Mouse (Mus musculus): ENCODE measurements around the gene Ip6k1. TPM values are rescaled to one million over a fixed set of nuclear protein-coding genes. Genes with fewer than 3 reads are reported as not detected.
A peak's percentile ranks its signal among the peaks of the same experiment; 100 is the strongest.

Gene Ip6k1
- total and polyA plus RNA-seq, 3 experiments = 31.8 to 59.1 (median 37.2) TPM

DNA sequence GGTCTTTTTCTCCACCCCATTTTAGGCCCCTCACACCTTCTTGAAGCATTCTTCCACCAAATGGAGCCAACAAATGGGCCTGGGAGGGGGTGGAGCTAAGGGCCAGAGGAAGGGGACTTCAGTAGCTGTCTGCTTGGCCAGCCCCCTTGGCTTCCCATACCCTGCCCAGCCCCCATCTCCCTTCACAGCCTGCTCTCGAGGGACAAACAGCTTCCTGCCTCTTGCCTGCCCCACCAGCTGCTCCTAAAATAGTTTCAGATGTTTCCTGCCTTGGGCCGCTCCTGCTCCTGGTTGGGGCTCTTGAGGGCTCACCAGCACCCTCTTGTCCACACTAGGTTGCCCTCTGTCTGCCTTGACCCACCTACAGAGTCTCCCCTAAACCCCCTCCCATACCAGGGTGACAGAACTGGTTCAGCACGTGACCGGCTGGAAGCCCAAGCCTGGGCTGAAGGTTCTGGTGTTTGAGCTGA is 18.8 kb upstream of the Ip6k1 start (continued):
- TF ChIP-seq EP300 (IDR thresholded peaks at IDR 0.05; ENCODE audit: low read depth in 1 of 2, low read length in 2 of 2) = peak in 1 of 2 experiments; percentile 39; a peak in 2 of 4 replicates
- TF ChIP-seq USF1 (IDR thresholded peaks at IDR 0.05; ENCODE audit: low read depth, low read length) = peak; percentile 82
- TF ChIP-seq MAZ (IDR thresholded peaks at IDR 0.05; ENCODE audit: low read depth, low read length) = peak; percentile 17; the same call in 1 of the 2 replicates
- TF ChIP-seq HCFC1 (IDR thresholded peaks at IDR 0.05; ENCODE audit: low read depth, low read length) = no peak
- TF ChIP-seq NRF1 (IDR thresholded peaks at IDR 0.05; ENCODE audit: insufficient read depth, low read depth, low read length, poor library complexity, severe bottlenecking) = no peak
- no peak for TF ChIP-seq SIN3A (IDR thresholded peaks at IDR 0.05; ENCODE audit: low read length)

GRCm38 (mm10) chr9:107984052-107984753 is 18.1 kb upstream of the Ip6k1 start:
- TF ChIP-seq GABPA (IDR thresholded peaks at IDR 0.05; ENCODE audit: low read depth, low read length) (no peak), CHD2 (IDR thresholded peaks at IDR 0.05; ENCODE audit: low read length) (no peak), POLR2A (IDR thresholded peaks at IDR 0.05; ENCODE audit: control insufficient read depth in 1 of 2, insufficient read depth in 1 of 2, low read depth in 1 of 2, low read length in 2 of 2, poor library complexity in 1 of 2) (0 out of 4 replicates have a peak, but pooled peaks of 1 of the 2 experiments have one; percentile 24), RAD21 (IDR thresholded peaks at IDR 0.05; ENCODE audit: low read depth, low read length) (no peak), BHLHE40 (IDR thresholded peaks at IDR 0.05; ENCODE audit: borderline replicate concordance, low read depth, low read length) (no peak), USF2 (IDR thresholded peaks at IDR 0.05; ENCODE audit: borderline replicate concordance in 1 of 2, insufficient read depth in 1 of 2, low read depth in 1 of 2, low read length in 2 of 2) (no peak), CHD1 (IDR thresholded peaks at IDR 0.05; ENCODE audit: low read depth, low read length) (no peak), USF1 (IDR thresholded peaks at IDR 0.05; ENCODE audit: low read depth, low read length) (no peak), MYC (IDR thresholded peaks at IDR 0.05; ENCODE audit: low read depth, low read length) (0 out of 2 replicates have a peak, but pooled peaks have one; percentile 25), MAX (IDR thresholded peaks at IDR 0.05; ENCODE audit: low read length) (no peak), TBP (IDR thresholded peaks at IDR 0.05; ENCODE audit: low read depth, low read length) (no peak), ZNF384 (IDR thresholded peaks at IDR 0.05; ENCODE audit: low read depth, low read length) (no peak), POLR2AphosphoS5 (IDR thresholded peaks at IDR 0.05; ENCODE audit: borderline replicate concordance, low read depth, low read length) (no peak), MEF2A (IDR thresholded peaks at IDR 0.05; ENCODE audit: extremely low read depth, insufficient replicate concordance, low read depth, low read length, poor library complexity, severe bottlenecking) (no peak), UBTF (IDR thresholded peaks at IDR 0.05; ENCODE audit: borderline replicate concordance, insufficient read depth, low read depth, low read length) (no peak; the same call in 1 of the 2 replicates), SIN3A (IDR thresholded peaks at IDR 0.05; ENCODE audit: low read length) (no peak)
- Histone ChIP-seq H3K4me3 (ENCODE audit: control insufficient read depth in 1 of 2, insufficient read depth in 1 of 2, low read depth in 2 of 2, low read length in 2 of 2) (peak overlapping the region; percentile 72 to 91), H3K4me1 (ENCODE audit: control insufficient read depth in 1 of 2, insufficient read depth in 2 of 2, low read length in 2 of 2) (peaks cover 33 to 50% of the 10 kb centered on the region in 2 experiments), H3K27ac (ENCODE audit: control insufficient read depth, low read depth, low read length) (peak overlapping the region; percentile 94), H3K79me2 (ENCODE audit: control insufficient read depth, insufficient read depth, low read length, poor library complexity) (peaks cover 33% of the 10 kb centered on the region), H3K9me3 (replicated peaks; ENCODE audit: insufficient read depth, low read length) (no peaks in the 10 kb centered on the region), H3K9ac (ENCODE audit: control insufficient read depth, low read depth, low read length, poor library complexity, severe bottlenecking) (peak overlapping the region; percentile 88), H3K27me3 (ENCODE audit: control insufficient read depth in 1 of 2, insufficient read depth in 2 of 2, low read length in 2 of 2) (no peaks in the 10 kb centered on the region), H3K36me3 (ENCODE audit: control insufficient read depth in 1 of 2, insufficient read depth in 2 of 2, low read length in 2 of 2) (peaks cover 4 to 45% of the 10 kb centered on the region in 2 experiments)
- peak; percentile 48 for DNase-seq (ENCODE audit: low read depth, low spot score)

Data from MEL (cell line).